Mouse (Mus musculus) left cerebral cortex, postnatal 36 days (tissue): ENCODE measurements around the gene Baiap2l1. TPM values are rescaled to one million over a fixed set of nuclear protein-coding genes. Genes with fewer than 3 reads are reported as not detected.
A peak's percentile ranks its signal among the peaks of the same experiment; 100 is the strongest.

Experiments
- DNase-seq, 2 experiments: peaks; one replicate each; pipeline ENCODE4 v3.0.0; 2021 to 2022; ENCODE audit warnings: low spot score in 2 of 2, mixed read lengths in 1 of 2
- intact Hi-C: fragments of 180-260 bp; cut with DNase I; formaldehyde crosslinking; loops from one replicate; pipeline ENCODE4 v1.15.1; 2025
- total RNA-seq, 2 experiments: library from RNA; stranded (reverse); gene quantifications; 2 replicates each; pipeline ENCODE4 v1.2.3; 2021

The Baiap2l1 gene
- total RNA-seq, 2 experiments from 2014 or later = 0.37 to 0.61 TPM

- intact Hi-C loops = no loop called here
Measured at GRCm38 (mm10) chr5:144294908-144295307, 63.0 kb downstream of the Baiap2l1 start.

GRCm38 (mm10) chr5:144289769-144290440 is 68.0 kb downstream of the Baiap2l1 start:
- intact Hi-C loops = no loop called here
- DNase-seq = peak in 1 of 2 experiments; percentile 39

More at GRCm38 (mm10) chr5:144294908-144295307, 63.0 kb downstream of the Baiap2l1 start:
- no peak for DNase-seq

- no peak for DNase-seq
- intact Hi-C loops = no loop called here
Measured at GRCm38 (mm10) chr5:144288391-144288790, 69.5 kb downstream of the Baiap2l1 start.

- intact Hi-C loops = no loop called here
- DNase-seq = no peak
Measured at GRCm38 (mm10) chr5:144287267-144287820, 70.6 kb downstream of the Baiap2l1 start.

GRCm38 (mm10) chr5:144286591-144287266 is 71.2 kb downstream of the Baiap2l1 start:
- no peak for DNase-seq
- intact Hi-C loops = no loop called here

- intact Hi-C loops = no loop called here
Measured at GRCm38 (mm10) chr5:144284599-144284998, 73.3 kb downstream of the Baiap2l1 start.

GRCm38 (mm10) chr5:144283551-144284031 is 74.3 kb downstream of the Baiap2l1 start:
- DNase-seq = no peak
- intact Hi-C loops = no loop called here

More at GRCm38 (mm10) chr5:144284599-144284998, 73.3 kb downstream of the Baiap2l1 start:
- DNase-seq = no peak

- no peak for DNase-seq
- intact Hi-C loops = no loop called here
Measured at GRCm38 (mm10) chr5:144282470-144283260, 75.2 kb downstream of the Baiap2l1 start.

- no peak for DNase-seq
- intact Hi-C loops = no loop called here
Measured at GRCm38 (mm10) chr5:144279926-144280325, 78.0 kb downstream of the Baiap2l1 start.

- intact Hi-C loops = no loop called here
- DNase-seq = no peak
Measured at GRCm38 (mm10) chr5:144279081-144279541, 78.8 kb downstream of the Baiap2l1 start.

GRCm38 (mm10) chr5:144278374-144278960 is 79.4 kb downstream of the Baiap2l1 start:
- no peak for DNase-seq
- intact Hi-C loops = no loop called here

- no peak for DNase-seq
- intact Hi-C loops = no loop called here
Measured at GRCm38 (mm10) chr5:144276898-144277630, 80.8 kb downstream of the Baiap2l1 start.

GRCm38 (mm10) chr5:144274904-144275303 is 83.0 kb downstream of the Baiap2l1 start:
- no peak for DNase-seq
- intact Hi-C loops = no loop called here

GRCm38 (mm10) chr5:144271772-144272171 is 86.1 kb downstream of the Baiap2l1 start:
- intact Hi-C loops = no loop called here
- no peak for DNase-seq

- DNase-seq = no peak
- intact Hi-C loops = no loop called here
Measured at GRCm38 (mm10) chr5:144271118-144271517, 86.8 kb downstream of the Baiap2l1 start.

- no peak for DNase-seq
- intact Hi-C loops = no loop called here
Measured at GRCm38 (mm10) chr5:144270420-144270819, 87.5 kb downstream of the Baiap2l1 start.

- DNase-seq = no peak
- intact Hi-C loops = no loop called here
Measured at GRCm38 (mm10) chr5:144269926-144270325, 88.0 kb downstream of the Baiap2l1 start.

- intact Hi-C loops = no loop called here
- DNase-seq = no peak
Measured at GRCm38 (mm10) chr5:144267535-144268241, 90.2 kb downstream of the Baiap2l1 start.
